Mouse (Mus musculus): Measurements from ENCODE around the gene Prr9. TPM values are rescaled to one million over a fixed set of nuclear protein-coding genes. Genes with fewer than 3 reads are reported as not detected.

Gene Prr9
- not detected in 2 replicates for polyA plus RNA-seq (2012; rRNA removed; ENCODE audit: low replicate concordance)

DNA sequence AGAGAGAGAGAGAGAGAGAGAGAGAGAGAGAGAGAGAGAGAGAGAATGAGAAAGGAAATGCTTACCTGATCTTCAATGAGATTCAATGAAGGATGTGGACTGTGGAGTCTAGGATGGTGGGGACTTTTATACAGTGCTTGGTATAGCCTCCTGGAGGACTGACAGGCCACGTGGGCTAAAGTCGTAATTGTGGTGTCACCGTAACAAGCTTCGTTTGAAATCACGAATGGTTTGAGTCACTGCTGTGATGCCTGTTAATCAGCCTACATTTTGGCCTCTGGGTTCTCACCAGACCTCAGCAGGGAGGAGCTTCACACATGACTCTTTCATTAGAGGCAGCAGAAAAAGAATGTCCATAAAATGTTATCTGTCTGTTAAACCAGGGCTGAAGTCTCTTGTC lies at the start of gene Prr9:
Gene Prr9, minus strand, starts transcription at position 101 of the 400 bp plus-strand sequence.

DNA sequence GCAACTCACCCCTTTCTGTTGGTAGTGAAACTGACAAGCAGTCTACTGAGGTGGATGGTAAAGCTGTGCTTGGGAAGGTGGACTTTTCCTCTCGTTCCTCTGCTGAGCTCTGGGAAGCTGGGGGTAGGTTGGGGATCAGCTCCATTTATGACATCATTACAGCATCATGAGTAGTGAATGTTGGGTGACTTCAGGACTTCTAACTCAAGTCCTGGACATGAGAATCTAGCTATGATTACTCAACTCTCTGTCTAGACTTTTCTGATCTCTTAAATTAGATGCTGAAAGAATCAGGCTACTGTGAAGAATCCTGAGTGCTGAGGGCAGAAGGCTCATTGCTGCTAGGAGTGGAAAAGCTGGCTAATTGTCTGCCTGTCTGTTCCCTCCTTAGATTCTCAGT lies 18.9 kb upstream of the Prr9 start, which contains the start of gene Lelp1:
Gene Lelp1, minus strand, starts transcription at position 101 of the 400 bp plus-strand sequence.

DNA sequence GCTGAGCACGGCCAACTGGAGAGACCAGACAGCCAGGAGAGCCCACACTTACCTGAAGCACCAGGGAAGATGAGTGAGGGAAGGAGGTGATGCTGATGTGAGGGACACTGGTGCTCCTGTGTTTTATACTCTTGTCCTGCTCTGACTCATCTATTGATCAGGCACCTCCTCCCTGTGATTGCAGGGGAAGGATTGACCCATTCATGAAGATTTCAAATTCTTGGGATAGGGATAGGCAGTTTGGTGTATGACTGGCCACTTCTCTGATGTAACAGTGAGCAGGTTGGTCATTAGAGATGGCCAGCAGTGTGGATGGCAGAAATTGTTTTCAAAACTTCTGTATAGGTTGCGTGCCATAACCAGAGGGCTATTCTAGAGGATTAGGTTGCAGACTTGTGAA lies 40.7 kb downstream of the Prr9 start, which contains the start of gene Lor:
Gene Lor, minus strand, starts transcription at position 101 of the 400 bp plus-strand sequence.

Other genes starting within 250 kb of the Prr9 start
- not detected in 2 replicates for gene Pglyrp3, start 109.4 kb downstream of the Prr9 start, polyA plus RNA-seq (2012; rRNA removed; ENCODE audit: low replicate concordance)
- 0.50 TPM in 1 of 2 replicates, not detected in the other for gene Lor, start 40.8 kb downstream of the Prr9 start, polyA plus RNA-seq (2012; rRNA removed; ENCODE audit: low replicate concordance)
- not detected in 2 replicates for gene Lelp1, start 18.8 kb upstream of the Prr9 start, polyA plus RNA-seq (2012; rRNA removed; ENCODE audit: low replicate concordance)
- 34.0 and 52.2 TPM in 2 replicates for gene Sprr2a1, start 91.9 kb upstream of the Prr9 start, polyA plus RNA-seq (2012; rRNA removed; ENCODE audit: low replicate concordance)
- gene Sprr2a2, start 92.0 kb upstream of the Prr9 start, polyA plus RNA-seq (2012; rRNA removed; ENCODE audit: low replicate concordance): 17,497 and 20,971 TPM in 2 replicates
- 128 and 424 TPM in 2 replicates for gene Sprr2a3, start 161.5 kb upstream of the Prr9 start, polyA plus RNA-seq (2012; rRNA removed; ENCODE audit: low replicate concordance)
- not detected in 2 replicates for gene Sprr2b, start 192.7 kb upstream of the Prr9 start, polyA plus RNA-seq (2012; rRNA removed; ENCODE audit: low replicate concordance)
- gene Sprr2d, start 215.2 kb upstream of the Prr9 start, polyA plus RNA-seq (2012; rRNA removed; ENCODE audit: low replicate concordance): not detected in 2 replicates
- not detected in 2 replicates for gene Sprr2e, start 228.2 kb upstream of the Prr9 start, polyA plus RNA-seq (2012; rRNA removed; ENCODE audit: low replicate concordance)
- not detected in 2 replicates for gene Sprr2f, start 241.2 kb upstream of the Prr9 start, polyA plus RNA-seq (2012; rRNA removed; ENCODE audit: low replicate concordance)

Measured in duodenum, adult 2 months (tissue).